Mouse (Mus musculus): ENCODE data around the gene Ufd1.
"Not testable (repeated sequence)": the region's sequence is repeated elsewhere in the genome, so short reads cannot be mapped to it uniquely, and the experiment has no call there.

Gene Ufd1

DNA sequence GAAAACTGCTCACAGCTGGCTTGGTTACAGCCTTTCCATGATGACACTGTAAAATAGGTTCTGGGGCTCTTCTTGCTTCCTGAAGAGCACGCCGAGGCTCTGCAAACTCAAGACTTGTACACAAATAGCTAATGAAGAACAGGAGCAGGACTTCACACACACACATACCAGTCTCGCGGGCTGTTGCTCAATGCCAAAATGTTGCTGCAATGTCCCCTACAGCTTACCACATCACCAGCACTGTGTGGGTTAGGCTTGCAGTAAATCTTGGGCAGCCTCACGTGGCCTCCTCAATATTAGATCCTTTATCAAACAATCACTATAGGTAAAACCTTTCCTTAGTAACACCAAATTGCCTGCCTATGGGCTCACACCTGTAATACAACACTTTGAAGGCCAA is 2.6 kb upstream of the Ufd1 start:
- DNase-seq (ENCODE audit: low read depth in 2 of 2, low spot score in 2 of 2): no peak

DNA sequence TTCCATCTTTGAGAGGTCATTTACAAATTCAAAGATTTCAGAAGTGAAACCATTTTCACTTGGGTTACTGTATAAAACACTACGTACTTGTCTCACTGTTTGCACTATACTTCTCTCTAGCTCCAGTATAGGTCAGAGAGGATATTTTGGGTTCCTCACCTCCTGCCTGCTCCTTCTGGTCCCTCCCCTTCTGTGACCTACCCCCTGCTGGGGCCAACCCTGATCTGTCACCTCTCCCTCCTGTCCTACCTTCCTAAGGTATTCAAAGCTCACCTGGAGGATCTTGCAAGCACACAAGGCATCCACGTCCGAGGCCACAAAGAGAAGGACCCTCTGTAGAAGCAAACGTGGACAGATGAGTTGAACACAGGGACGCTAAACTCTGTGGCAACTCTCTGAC is 547 bp upstream of the Ufd1 start:
- peak; percentile 4 to 11 for DNase-seq (ENCODE audit: low read depth in 2 of 2, low spot score in 2 of 2)

DNA sequence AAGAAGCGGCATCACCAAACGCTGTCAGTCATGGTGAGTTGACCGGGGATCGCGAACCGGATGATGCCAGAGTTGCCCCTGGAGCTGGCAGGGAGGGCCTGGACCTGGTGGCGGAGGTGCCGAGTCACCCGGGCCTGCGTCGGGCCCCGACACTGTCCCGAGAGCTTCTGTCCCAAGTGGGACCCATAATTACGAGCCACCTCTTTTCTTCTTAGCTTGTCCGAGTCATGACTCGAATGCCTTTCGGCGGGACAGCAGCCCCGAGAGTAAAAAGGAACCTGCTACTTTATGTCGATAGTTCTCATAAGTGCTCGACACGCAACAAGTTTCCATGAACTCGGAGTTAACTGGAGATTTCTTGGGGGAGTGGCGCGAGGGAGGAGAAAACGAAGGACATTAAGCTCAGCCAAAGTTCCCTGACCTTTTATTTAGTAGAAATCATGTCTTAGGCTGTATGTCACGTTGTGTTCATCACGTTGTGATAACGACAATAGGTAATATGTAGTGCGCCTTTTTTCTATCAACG is 869 bp downstream of the Ufd1 start:
- no peak for DNase-seq (ENCODE audit: low read depth in 2 of 2, low spot score in 2 of 2)

DNA sequence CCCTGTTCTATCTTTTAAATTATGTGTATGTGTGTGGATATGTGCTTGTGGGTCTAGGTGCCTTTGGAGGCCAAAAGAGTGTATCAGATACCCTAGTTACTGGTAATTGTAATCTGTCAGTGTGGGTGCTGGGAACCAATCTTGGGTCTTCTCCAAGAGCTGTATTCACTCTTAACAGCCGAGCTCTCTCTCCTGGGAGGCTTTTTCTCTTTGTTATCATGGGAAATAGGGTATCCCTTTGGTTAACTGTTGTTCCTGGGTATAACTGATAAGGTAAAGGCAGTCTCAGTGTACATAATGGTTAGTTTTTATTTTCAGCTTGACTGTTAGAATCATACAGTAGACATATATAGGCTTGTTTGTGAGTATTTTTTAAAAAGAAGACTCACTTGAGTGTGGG is 10.8 kb downstream of the Ufd1 start:
- no peak for DNase-seq (ENCODE audit: low read depth in 2 of 2, low spot score in 2 of 2)

DNA sequence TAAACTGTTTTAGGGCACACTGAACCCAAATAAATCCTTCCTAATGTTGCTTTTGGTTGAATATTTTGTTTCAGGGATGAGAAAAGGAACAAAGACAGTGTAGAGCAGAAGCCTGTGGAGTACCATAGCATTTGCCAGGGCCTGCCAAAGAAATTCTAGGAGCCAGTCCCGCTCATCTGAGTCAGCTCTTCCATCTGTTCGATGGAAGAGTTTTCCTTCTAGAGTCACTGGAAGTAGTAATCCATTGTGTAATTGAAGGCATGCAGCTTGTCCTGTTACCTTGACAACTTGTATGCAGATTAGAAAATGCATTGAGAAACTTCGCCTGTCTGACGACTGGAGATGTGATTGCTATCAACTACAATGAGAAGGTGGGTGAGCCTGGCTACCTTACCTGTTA is 11.3 kb downstream of the Ufd1 start:
- no peak for DNase-seq (ENCODE audit: low read depth in 2 of 2, low spot score in 2 of 2)

DNA sequence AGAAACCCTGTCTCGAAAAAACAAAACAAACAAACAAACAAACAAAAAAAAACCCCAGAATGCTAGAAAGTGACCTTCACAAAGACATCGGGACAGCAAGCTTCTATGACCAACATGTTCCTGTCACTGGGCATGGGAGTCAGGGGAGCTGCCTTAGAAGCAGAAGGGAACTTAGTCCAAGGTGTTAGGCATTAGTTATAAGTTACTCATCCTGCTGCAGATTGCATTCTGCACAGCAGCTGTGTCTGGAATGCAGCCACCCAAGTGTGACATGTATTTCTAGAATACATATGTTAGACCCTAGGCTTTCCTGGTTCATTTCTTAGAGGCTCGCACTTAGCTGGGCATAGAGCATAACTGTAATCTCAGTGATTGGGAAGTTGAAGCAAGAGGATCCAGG is 17.1 kb downstream of the Ufd1 start:
- DNase-seq (ENCODE audit: low read depth in 2 of 2, low spot score in 2 of 2): no peak

DNA sequence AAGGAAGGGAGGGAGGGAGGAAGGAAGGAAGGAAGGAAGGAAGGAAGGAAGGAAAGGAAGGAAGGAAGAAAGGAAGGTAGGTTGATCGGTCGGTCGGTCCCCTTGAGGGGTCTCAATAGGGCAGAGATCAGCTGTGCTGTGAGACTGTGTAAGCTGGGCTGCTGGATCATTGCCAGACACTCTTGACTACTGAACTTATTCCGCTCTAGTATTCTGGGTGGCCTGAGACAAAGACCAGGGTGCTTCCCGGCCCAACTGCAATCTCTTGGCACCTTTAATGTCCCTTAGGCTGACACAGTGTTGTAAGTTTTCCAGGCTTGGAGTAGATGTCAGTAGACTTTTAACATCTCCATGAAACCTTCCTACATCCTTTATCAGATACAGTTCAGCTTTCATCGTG is 17.5 kb downstream of the Ufd1 start:
- DNase-seq (ENCODE audit: low read depth in 2 of 2, low spot score in 2 of 2): no peak

DNA sequence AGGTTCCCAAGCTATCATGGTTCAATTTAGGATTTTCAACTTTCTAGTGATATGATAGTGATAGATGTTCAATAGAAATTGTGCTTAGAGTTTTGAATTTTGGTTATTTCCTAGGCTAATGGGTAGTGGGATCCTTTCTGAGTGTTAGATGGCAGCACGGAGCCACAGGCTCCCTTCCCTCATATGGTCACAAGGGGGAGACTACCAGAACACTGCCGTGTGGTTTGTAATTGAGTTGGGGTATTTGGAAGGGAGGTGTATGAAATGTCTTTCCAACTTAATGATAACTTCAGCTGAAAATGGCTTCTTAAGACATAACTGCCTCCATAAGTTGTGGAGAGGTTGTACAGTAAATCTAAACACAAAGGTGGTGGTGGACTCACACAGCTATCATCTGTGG is 21.9 kb downstream of the Ufd1 start:
- no peak for DNase-seq (ENCODE audit: low read depth in 2 of 2, low spot score in 2 of 2)

DNA sequence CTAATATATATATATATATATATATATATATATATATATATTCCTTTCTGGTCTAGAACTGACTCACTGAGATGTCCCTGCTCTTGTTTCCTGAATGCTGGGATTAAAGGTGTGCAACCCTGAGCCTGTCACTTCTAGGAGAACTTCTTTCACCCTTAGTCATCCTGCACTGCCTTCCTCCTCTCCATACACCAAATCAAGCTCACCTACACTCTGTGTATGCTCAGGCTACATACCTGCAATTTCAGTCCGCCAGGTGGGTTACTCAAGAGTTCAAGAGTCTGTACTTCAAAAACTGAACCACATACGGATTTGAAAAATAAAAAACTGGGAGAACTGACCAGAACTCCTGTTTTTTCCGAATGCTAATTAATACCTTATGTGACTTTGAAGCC is 24.5 kb downstream of the Ufd1 start:
- no peak for DNase-seq (ENCODE audit: low read depth in 2 of 2, low spot score in 2 of 2)

DNA sequence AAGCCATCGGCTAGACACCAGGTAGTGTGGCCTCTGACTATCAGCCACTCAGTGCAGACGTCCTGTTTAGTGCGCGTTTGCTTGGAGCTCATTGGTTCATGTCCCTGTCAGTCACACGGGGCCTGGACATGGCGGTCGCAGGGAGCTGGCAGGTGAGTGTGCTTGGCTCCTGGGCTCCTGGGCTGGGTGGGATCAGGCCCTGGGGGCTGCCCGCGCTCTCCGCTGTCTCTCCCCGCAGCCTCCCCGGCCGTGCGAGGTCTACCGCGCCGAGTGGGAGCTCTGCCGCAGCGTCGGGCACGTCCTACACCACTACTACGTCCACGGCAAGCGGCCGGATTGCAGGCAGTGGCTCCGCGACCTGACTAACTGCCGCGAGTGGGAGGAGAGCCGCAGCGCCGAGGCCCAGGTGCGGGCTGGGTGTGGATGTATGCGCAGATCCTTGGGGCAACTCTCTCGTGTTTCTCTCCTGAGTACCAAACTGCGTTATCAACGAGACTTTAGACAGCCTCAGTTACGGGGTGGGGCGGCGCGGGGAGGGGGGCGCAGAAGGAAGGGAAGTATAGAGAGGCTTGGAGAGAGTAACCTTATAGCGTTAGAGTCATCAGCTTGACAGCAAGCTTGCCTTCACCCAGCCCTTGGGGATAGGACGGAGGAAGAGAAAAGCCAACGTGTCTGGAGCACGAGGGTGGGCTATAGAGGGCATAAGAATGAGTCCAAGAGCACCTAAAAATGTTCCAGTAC is 25.1 kb downstream of the Ufd1 start, which contains the start of the genes 2510002D24Rik and Gm28539:
2510002D24Rik (plus strand) TSS at position 111 of the 741 bp plus-strand sequence.
Gm28539 (plus strand) TSS at position 117 of the 741 bp plus-strand sequence.
- DNase-seq (ENCODE audit: low read depth in 2 of 2, low spot score in 2 of 2): peak; percentile 82 to 85

DNA sequence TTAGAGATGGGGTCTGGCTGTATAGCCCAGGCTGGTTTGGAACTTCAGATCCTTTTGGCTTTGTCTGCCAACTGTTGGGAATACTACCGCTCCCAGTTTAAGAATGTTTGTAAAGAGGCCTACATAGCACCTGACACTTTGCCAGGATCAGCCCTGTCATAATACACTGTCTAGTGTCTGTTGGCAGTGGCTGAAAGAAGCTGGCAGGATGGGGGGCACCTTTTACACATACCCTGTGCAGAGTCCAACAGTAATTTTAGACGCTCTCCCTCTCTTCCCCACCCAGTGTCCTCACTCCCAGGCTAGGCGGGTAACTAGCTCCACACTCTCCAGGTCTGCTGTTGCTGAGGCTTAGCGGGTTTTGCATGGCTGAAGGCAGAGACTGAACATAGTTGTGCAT is 26.8 kb downstream of the Ufd1 start:
- DNase-seq (ENCODE audit: low read depth in 2 of 2, low spot score in 2 of 2): no peak

DNA sequence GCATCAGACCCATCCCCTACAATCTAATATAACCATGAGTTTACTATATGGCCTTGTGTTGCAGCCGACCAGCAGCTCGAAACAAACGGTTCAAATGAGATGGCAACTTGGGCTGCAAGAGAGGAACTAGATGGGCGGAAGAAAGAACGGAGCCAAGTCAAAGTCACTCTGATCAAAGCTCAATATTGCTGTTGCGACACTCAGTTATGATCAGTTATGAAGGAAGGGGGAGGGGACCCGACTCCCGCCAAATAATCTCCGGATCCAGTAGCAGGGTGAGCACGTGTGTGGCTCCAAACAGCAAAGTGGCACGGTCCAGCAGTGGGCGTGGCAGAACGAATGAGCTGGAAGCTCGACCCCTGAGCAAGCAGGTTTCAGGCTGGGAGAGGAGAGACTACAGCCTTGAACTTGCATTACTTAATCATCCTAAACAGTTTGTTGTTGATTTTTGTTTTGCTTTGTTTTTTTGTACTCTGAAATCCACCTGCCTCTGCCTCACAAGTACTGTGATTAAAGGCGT is 34.8 kb downstream of the Ufd1 start:
- DNase-seq (ENCODE audit: low read depth in 2 of 2, low spot score in 2 of 2): no peak

DNA sequence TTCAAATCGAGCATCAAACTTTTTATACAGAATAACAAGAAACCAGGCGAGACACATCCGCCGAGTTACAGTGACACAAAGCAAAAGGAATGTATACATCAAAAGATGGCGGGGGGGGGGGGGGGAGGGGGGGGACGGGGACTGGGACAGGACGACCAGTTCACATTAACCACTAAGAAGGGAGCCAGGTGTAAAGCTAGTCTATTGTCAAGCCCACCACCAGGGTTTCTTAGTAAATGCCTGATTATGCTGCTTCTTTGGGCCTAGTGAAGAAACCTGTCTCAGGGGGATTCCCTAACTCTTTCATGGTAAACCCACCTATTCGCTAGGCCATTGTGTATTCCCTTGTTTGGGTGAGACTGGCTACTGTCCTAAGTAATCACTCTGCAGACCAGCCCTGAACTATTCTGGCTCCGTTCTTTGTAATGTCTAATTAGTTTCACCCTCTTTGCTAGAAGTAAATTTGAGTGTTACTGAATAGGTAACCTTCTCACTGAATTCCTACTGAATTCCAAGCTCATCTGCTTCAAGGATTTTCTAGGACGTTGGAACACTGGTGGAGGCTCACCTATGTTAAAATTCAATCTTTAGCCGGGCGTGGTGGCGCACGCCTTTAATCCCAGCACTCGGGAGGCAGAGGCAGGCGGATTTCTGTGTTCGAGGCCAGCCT is 38.1 kb downstream of the Ufd1 start:
- not testable (repeated sequence) for DNase-seq (ENCODE audit: low read depth in 2 of 2, low spot score in 2 of 2)

DNA sequence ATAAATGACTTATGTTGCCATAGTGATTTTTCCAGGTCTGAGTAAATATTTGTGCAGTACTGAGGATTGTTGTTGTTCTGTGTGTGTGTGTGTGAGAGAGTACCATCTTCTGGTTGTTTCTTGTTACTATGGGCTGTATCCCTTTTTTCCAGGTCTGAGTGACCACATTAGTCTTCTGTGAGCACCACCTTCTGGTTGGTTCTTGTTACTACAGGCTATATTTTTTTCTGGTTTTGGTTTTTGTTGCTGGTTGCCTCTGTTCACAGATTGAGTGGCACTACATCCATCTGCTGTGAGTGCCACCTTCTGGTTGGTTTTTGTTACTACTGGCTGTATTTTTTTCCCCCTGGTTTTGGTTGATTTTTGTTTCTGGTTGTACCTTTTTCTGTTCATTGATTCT is 47.0 kb downstream of the Ufd1 start:
- peak; percentile 31 to 64 for DNase-seq (ENCODE audit: low read depth in 2 of 2, low spot score in 2 of 2)

DNA sequence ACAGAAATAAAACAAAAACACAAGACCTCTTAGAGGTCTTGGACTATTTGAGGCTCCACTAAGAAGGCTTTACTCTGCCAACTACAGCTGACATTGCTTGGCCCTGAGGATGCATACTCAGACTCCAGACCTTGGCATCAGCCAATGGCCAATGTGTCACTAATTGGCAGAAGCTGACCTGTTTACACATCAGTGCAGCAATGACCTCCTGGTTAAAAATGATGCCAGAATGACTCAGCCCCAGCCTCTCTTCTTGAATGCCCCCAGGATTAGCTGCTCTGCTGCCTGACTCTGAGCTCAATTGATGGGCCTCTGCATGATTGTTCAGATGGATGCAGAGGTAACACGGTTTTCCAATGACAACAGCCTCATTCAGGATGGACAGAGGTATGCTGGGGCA is 48.6 kb downstream of the Ufd1 start:
- DNase-seq (ENCODE audit: low read depth in 2 of 2, low spot score in 2 of 2): no peak

DNA sequence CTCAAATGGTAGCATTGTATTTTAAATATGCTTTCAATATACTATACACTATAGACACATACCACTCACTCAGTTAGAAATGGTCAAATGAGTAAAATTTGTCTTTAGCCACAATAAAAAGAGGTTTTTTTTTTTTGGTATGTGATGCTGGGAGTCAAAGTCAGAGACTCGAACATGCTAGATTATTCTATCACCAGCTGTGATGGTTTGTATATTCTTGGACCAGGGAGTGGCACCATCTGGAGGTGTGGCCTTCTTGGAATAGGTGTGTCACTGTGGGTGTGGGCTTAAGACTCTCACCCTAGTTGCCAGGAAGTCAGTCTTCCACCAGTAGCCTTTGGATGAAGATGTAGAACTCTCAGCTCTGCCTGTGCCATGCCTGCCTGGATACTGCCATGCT is 58.9 kb downstream of the Ufd1 start:
- DNase-seq (ENCODE audit: low read depth in 2 of 2, low spot score in 2 of 2): not testable (repeated sequence)

DNA sequence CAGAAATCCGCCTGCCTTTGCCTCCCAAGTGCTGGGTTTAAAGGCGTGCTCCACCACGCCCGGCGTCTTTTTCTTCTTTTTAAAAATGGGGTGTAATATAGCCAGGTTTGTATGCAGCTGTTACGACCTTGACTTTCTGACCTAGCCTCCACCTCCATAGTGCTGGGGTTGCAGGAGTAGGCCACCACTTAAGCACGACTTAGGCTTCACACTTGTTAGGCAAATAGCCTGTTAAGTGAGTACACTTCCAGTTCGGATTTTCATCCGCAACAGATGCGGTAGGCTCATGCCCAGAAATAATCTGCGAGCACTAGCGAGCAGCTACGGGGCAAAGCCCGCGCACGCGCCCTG is 64.5 kb downstream of the Ufd1 start:
- DNase-seq (ENCODE audit: low read depth in 2 of 2, low spot score in 2 of 2): no peak

DNA sequence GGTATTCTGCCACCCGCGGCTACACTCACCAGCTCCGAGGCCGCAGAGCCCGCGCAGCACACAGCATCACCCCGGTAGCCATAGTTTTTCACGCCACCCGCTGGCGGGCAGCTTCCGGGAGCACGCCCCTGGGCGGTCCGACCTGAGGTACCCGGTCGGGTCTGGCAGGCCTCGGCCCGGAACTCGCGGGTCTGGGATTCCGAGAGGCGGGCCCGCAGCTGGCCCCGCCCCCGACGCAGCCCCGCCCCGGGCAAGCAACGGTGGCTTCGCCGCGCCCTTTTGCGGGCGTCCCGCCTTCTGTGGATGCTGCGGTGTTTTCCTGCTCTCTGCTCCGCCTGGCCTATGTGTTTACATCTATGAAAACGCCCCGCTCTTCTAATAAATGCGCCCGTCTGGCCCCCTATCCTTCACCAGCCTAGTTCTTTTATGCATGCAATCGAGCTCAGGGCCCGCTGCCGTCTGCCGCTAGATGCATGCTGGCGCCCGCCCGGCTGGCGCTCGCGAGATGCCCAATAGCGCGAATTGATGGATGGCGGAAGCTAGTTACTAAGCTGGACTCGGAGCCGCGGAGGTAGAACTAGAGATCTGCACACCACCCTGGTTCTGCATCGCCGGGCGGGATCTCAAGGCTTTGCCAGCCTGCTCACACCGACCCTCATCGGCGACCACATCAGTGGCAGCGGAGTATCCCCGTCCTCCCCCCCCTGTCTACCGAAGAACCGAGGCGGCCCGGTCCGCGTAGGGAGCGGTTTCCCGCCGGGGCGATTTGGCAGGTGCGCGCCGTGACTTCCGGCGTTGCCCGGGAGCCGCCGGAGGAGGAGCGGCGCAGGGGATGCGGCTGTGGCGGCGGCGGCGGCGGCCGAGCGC is 65.1 kb downstream of the Ufd1 start, which contains the start of the genes Mrpl40 and Hira:
Mrpl40 (minus strand) TSS at position 421 of the 867 bp plus-strand sequence.
Hira (plus strand) TSS at position 596 of the 867 bp plus-strand sequence.
- peak; percentile 91 to 92 for DNase-seq (ENCODE audit: low read depth in 2 of 2, low spot score in 2 of 2)

DNA sequence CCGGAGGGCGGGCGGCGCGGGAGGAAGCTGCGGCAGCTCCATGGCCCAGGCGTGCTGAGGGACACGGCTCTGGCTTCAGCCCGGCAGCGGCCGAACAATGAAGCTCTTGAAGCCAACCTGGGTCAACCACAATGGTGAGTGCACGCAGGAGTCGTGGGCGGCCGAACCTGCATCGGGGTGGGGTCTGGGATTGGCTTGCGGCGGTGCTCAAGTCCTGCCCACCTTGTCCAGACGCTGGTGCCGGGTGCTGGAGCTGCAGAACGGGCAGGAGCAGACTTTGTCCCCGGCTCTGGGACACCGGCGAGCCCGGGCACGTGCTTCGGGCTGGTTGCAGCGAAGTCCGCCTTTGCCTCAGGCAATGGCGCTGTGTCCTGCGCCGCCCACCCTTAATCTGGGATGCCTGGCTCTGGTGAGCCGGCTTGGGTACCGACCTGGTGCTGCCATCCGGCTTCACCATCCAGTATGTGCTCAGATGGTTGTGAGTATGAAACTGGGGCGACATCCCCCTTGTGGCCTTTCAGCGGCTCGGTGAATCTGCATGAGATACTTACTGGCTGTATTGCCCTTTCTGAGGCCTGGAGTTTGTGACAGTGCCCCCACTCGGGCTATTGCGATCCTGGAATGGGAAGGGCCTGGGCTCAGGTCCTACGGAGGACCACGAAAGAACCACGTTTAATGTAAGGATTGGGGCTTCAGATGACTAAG is 66.0 kb downstream of the Ufd1 start:
- DNase-seq (ENCODE audit: low read depth in 2 of 2, low spot score in 2 of 2): peak; percentile 54 to 66

DNA sequence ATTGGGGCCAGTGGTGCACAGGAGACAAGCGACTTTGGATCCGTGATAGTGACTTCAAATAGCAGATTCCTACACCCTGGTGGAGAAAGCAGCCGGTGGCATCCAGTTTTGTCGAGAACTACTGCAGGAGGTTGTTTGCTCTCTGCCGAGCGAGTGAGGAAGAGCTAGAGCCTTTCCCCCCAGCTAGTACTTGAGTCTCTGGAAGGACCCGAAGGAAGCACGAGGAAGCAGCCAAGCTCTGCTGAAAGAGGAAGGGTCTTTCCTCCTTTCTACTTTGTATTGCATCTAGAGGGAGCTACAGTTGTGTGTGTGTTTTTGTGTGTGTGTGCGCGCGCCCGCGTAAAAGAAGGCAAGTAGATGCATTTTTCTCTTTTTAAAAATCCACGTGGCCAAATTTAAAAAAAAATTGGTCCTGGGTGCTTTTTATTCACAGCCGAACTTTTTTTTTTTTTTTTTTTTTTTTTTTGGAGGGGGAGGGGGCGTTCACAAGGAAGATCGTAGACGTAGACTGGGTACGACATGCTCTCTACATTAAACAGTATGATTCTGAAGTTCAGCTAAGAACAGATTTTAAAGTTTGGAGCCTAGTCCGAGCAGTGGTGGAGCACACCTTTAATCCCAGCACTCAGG is 66.6 kb downstream of the Ufd1 start:
- DNase-seq (ENCODE audit: low read depth in 2 of 2, low spot score in 2 of 2): no peak
